Mouse (Mus musculus) lung, embryonic 14.5 days (tissue): ENCODE results near the gene Bmpr1b. TPM values are rescaled to one million over a fixed set of nuclear protein-coding genes. Genes with fewer than 3 reads are reported as not detected.
A peak's percentile ranks its signal among the peaks of the same experiment; 100 is the strongest.

Source experiments
- ATAC-seq: fragments of 200-750 bp; cut with Nextera tagmentation; 2 replicates; pipeline ENCODE4 v1.8.0; 2017; ENCODE audit warnings: mild to moderate bottlenecking, moderate TSS enrichment, moderate library complexity; ENCODE audit not compliant: insufficient read depth
- DNase-seq: peaks from one replicate; pipeline ENCODE4 v3.0.0-alpha.2; 2015
- H3K27ac ChIP-seq: fragments of 300-500 bp; sonication (generic); 2 replicates; pipeline ENCODE4 v1.5.1; 2014; ENCODE audit warnings: low read depth, mild to moderate bottlenecking, moderate library complexity
- H3K27me3 ChIP-seq: fragments of 300-500 bp; sonication (generic); 2 replicates; pipeline ENCODE4 v1.6.1; 2014; ENCODE audit warnings: low read length, control low read depth; ENCODE audit not compliant: insufficient read depth
- H3K36me3 ChIP-seq: fragments of 300-500 bp; sonication (generic); 2 replicates; pipeline ENCODE4 v1.6.1; 2014; ENCODE audit warnings: control low read depth; ENCODE audit not compliant: insufficient read depth
- H3K4me1 ChIP-seq: fragments of 300-500 bp; sonication (generic); 2 replicates; pipeline ENCODE4 v1.6.1; 2014; ENCODE audit warnings: antibody characterized with exemption, control low read depth; ENCODE audit not compliant: insufficient read depth
- H3K4me2 ChIP-seq: fragments of 300-500 bp; sonication (generic); 2 replicates; pipeline ENCODE4 v1.6.1; 2014; ENCODE audit warnings: mild to moderate bottlenecking
- H3K4me3 ChIP-seq: fragments of 300-500 bp; sonication (generic); 2 replicates; pipeline ENCODE4 v1.5.1; 2014; ENCODE audit warnings: low read depth, low read length
- H3K9ac ChIP-seq: fragments of 300-500 bp; sonication (generic); 2 replicates; pipeline ENCODE4 v1.6.1; 2014
- H3K9me3 ChIP-seq: fragments of 300-500 bp; sonication (generic); 2 replicates; pipeline ENCODE4 v1.6.1; 2016; ENCODE audit warnings: low read depth, low read length, control low read depth
- CTCF ChIP-seq: IDR thresholded peaks from 2 replicates; pipeline ENCODE4 v1.5.1; 2016; ENCODE audit warnings: antibody characterized with exemption, low read depth
- WGBS: fragments of 180-500 bp; shearing (Covaris S2); extraction: QIAGEN DNeasy Blood & Tissue Kit; methylation state at CpG from one replicate; pipeline ENCODE4 v1.1.7; 2014; 5-methylcytosine and 5-hydroxymethylcytosine counted together
- polyA plus RNA-seq: library from polyadenylated mRNA; unstranded; fragments of >200 nt; fragmentation: Nextera tagmentation; extraction: Ambion mirVana; gene quantifications from 2 replicates; pipeline ENCODE4 v1.2.1, GENCODE M21; 2014

The Bmpr1b gene
- polyA plus RNA-seq, 1 experiment from 2014 or later, result 6.7 TPM

GRCm38 (mm10) chr3:141791026-141791780, 378.0 kb downstream of the Bmpr1b start:
- H3K36me3 ChIP-seq, result peaks cover 8% of the 10 kb centered on the region; the same call in 1 of the 2 replicates
- no peaks in the 10 kb centered on the region for H3K4me1 ChIP-seq
- H3K4me2 ChIP-seq, result no peak overlapping the region
- no peaks in the 10 kb centered on the region for H3K9me3 ChIP-seq
- WGBS, result 55% methylated on average over 8 of the region's 8 CpGs
- ATAC-seq (no peak), DNase-seq (peak; percentile 40)
- H3K27me3 ChIP-seq, result no peaks in the 10 kb centered on the region
- no peak overlapping the region for H3K27ac ChIP-seq
- H3K9ac ChIP-seq, result no peak overlapping the region
- no peak overlapping the region for H3K4me3 ChIP-seq
- no peak for TF ChIP-seq CTCF

Other genes starting within 250 kb of the Bmpr1b start
- 19.0 and 24.1 TPM in 2 replicates for gene Pdlim5, start 226.3 kb upstream of the Bmpr1b start, polyA plus RNA-seq